Mouse (Mus musculus) C2C12 (cell line): Measurements from ENCODE around the gene Galnt7. TPM values are rescaled to one million over a fixed set of nuclear protein-coding genes. Genes with fewer than 3 reads are reported as not detected.

Experiments used
- H3K27me3 ChIP-seq: one replicate; pipeline ENCODE4 v1.6.1; 2011; ENCODE audit not compliant: control insufficient read depth, insufficient read depth, insufficient read length
- H3K36me3 ChIP-seq: one replicate; pipeline ENCODE4 v1.6.1; 2011; ENCODE audit not compliant: control insufficient read depth, insufficient read depth
- H3K4me3 ChIP-seq: one replicate; pipeline ENCODE4 v1.5.1; 2011; ENCODE audit warnings: mild to moderate bottlenecking, control low read depth; ENCODE audit not compliant: poor library complexity, insufficient read depth, severe bottlenecking
- H3K79me2 ChIP-seq: one replicate; pipeline ENCODE4 v1.6.1; 2011; ENCODE audit not compliant: control insufficient read depth, insufficient read depth
- H3K79me3 ChIP-seq: one replicate; pipeline ENCODE4 v1.6.1; 2011; ENCODE audit warnings: low read depth, control low read depth
- H3ac ChIP-seq: one replicate; pipeline ENCODE3; 2011; ENCODE audit warnings: low read depth; ENCODE audit not compliant: control insufficient read depth, insufficient read length
- CEBPB ChIP-seq: IDR thresholded peaks from one replicate; pipeline ENCODE4 v1.6.1; 2011; ENCODE audit warnings: low read depth, mild to moderate bottlenecking, control low read depth, moderate library complexity
- CTCF ChIP-seq: IDR thresholded peaks from one replicate; pipeline ENCODE4 v1.5.1; 2011; ENCODE audit not compliant: control insufficient read depth, insufficient read depth, insufficient read length
- FOSL1 ChIP-seq: IDR thresholded peaks from one replicate; pipeline ENCODE4 v1.8.0; 2011; ENCODE audit warnings: mild to moderate bottlenecking, low read length; ENCODE audit not compliant: poor library complexity, insufficient read depth, severe bottlenecking
- MAX ChIP-seq: IDR thresholded peaks from one replicate; pipeline ENCODE4 v1.6.1; 2011; ENCODE audit warnings: mild to moderate bottlenecking, control low read depth
- MYOD1 ChIP-seq: IDR thresholded peaks from one replicate; pipeline ENCODE4 v1.6.1; 2011; ENCODE audit warnings: low read depth; ENCODE audit not compliant: control insufficient read depth, insufficient read length
- MYOG ChIP-seq: IDR thresholded peaks from one replicate; pipeline ENCODE4 v1.6.1; 2011; ENCODE audit not compliant: control insufficient read depth, insufficient read length; ENCODE audit errors: extremely low read depth
- USF1 ChIP-seq: IDR thresholded peaks from one replicate; pipeline ENCODE4 v1.6.1; 2011; ENCODE audit warnings: low read depth, mild to moderate bottlenecking, control low read depth, moderate library complexity
- polyA plus RNA-seq: library from polyadenylated mRNA; unstranded; fragments of >200 nt; fragmentation: generic; extraction: Trizol; gene quantifications from one replicate; pipeline ENCODE4 v1.2.1, GENCODE M21; 2012; ENCODE audit warnings: missing spikeins

Galnt7 gene
- polyA plus RNA-seq, 1 experiment, result 5.9 TPM

DNA sequence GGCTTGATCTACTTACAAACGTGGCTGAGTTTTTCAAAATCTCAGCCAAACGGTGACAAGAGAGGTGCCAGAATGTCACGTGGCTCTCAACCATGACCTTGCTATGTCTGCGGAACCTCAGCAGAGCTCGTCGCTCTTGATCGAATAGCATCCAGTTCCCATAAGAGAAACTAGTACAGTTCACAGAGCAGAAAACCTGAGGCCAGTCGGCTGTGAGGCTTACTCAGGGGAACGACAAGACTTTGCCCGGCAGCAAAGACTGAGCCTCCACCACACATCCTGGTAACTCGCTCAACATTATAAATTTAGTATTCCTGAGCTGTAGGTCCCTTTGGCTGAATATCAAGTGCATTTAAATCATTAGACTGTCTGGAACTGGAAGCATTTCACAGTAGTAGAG, 16.1 kb downstream of the Galnt7 start:
- TF ChIP-seq MYOD1, result no peak
- TF ChIP-seq CEBPB, result no peak
- no peak for TF ChIP-seq USF1
- no peak for TF ChIP-seq CTCF
- no peak for TF ChIP-seq FOSL1
- TF ChIP-seq MYOG, result no peak
- no peak for TF ChIP-seq MAX

DNA sequence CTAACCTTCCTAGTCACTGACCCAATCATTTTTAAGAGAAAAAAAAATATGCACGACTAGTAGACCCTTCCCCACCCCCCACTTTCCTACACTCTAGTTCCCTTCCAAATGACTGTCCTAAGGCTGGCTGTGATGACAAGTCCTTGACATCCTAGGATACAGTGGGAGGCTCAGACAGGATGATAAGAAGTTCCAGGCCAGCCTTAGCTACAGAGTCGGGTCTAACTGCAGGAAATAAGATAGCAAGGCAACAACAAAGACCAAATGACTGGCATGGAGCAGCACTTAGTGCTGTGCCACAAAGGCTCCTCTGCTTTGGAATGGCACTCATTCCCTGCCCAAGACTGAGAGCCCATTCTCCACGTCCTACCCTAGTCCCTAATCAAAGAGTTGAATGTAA, 16.6 kb downstream of the Galnt7 start:
- Histone ChIP-seq H3K36me3 (no peaks in the 10 kb centered on the region), H3K27me3 (no peaks in the 10 kb centered on the region), H3K79me3 (peaks cover 22% of the 10 kb centered on the region), H3K4me3 (no peak overlapping the region), H3K79me2 (peaks cover 38% of the 10 kb centered on the region), H3ac (no peak overlapping the region)
- TF ChIP-seq CEBPB, result no peak

More for the DNA sequence above, 16.1 kb downstream of the Galnt7 start:
- H3K79me2 ChIP-seq, result peaks cover 34% of the 10 kb centered on the region
- no peak overlapping the region for H3K4me3 ChIP-seq
- no peaks in the 10 kb centered on the region for H3K27me3 ChIP-seq
- no peak overlapping the region for H3ac ChIP-seq
- no peaks in the 10 kb centered on the region for H3K36me3 ChIP-seq
- peaks cover 23% of the 10 kb centered on the region for H3K79me3 ChIP-seq

DNA sequence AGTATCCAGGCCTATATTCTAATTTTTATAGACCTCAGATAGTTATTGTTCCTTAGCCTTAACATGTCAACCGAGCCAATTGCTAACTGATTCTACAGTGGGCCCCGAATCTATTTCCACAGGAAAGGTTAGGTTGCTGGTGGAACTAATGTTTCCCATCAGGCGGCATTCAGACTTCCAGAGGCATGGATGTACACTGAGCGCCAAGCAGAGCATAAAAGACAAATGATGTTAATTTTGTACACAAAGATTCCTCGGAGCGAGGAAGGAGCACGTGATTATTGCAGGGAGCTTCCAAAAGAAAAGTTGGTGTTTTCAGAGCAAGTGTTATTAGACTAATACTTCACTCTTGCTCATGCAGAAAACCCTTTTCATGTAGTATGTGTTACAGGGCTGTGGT, 21.1 kb downstream of the Galnt7 start:
- Histone ChIP-seq H3K27me3 (no peaks in the 10 kb centered on the region), H3K36me3 (no peaks in the 10 kb centered on the region), H3ac (no peak overlapping the region), H3K79me3 (peaks cover 14% of the 10 kb centered on the region), H3K4me3 (no peak overlapping the region), H3K79me2 (peaks cover 47% of the 10 kb centered on the region)
- TF ChIP-seq CEBPB (no peak), MAX (no peak), USF1 (no peak), FOSL1 (no peak), MYOG (no peak), MYOD1 (no peak), CTCF (no peak)

DNA sequence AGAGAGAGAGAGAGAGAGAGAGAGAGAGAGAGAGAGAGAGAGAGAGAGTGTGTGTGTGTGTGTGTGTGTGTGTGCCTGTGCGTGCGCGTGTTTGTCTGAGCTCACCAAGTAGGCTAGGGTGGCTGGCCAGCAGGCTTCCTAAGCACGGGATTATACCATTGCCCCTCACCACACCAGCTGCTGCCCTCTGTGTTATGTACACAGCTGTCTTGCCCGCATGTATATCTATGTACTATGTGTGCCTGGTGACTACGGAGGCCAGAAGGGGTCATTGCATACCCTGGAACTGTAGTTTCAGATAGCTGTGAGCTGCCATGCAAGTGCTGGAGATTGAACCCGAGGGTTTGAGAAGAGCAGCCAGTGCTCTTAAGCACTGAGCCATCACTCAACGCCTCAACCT, 22.7 kb downstream of the Galnt7 start:
- Histone ChIP-seq H3K79me2 (peaks cover 55% of the 10 kb centered on the region), H3K27me3 (no peaks in the 10 kb centered on the region), H3K36me3 (no peaks in the 10 kb centered on the region), H3K79me3 (peaks cover 8% of the 10 kb centered on the region), H3K4me3 (no peak overlapping the region), H3ac (no peak overlapping the region)
- TF ChIP-seq MYOD1 (no peak), FOSL1 (no peak), CEBPB (no peak)

DNA sequence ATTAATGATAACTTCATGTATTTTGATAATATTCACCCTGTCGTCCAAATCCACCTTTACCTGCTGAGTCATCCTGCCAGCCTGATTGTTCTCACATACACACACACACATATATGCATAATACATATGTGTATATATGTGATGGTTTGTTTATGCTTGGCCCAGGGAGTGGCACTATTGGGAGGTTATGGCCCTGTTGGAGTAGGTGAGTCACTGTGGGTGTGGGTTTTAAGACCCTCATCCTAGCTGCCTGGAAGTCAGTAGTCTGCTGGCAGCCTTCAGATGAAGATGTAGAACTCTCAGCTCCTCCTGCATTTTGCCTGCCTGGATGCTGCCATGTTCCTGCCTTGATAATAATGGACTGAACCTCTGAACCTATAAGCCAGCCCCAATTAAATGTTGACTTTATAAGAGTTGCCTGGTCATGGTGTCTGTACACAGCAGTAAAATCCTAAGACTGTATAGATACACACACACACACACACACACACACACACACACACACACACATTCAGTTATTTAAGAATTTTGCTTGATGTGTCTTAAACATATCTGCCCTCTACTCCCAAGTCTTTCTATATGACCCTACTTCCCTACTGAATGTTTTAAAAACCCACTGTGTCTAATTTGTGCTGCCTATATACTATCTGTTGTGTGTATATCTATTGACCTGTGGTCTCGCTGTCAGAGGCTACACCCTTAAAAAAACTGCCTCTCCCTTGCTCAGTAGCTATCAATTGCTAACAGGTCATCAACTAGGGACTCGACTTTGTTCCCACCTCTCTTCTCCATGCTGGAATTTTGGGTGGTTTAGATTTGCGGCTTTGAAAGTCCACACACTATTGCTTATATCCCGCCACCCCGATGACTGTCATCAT, 23.8 kb downstream of the Galnt7 start:
- no peak for TF ChIP-seq FOSL1
- no peak for TF ChIP-seq USF1
- no peak for TF ChIP-seq CTCF
- no peak for TF ChIP-seq CEBPB
- no peak for TF ChIP-seq MYOG
- no peak for TF ChIP-seq MYOD1
- no peak for TF ChIP-seq MAX
- Histone ChIP-seq H3K79me2 (peaks cover 66% of the 10 kb centered on the region), H3K4me3 (no peak overlapping the region), H3ac (no peak overlapping the region), H3K36me3 (no peaks in the 10 kb centered on the region), H3K79me3 (peaks cover 9% of the 10 kb centered on the region), H3K27me3 (no peaks in the 10 kb centered on the region)

DNA sequence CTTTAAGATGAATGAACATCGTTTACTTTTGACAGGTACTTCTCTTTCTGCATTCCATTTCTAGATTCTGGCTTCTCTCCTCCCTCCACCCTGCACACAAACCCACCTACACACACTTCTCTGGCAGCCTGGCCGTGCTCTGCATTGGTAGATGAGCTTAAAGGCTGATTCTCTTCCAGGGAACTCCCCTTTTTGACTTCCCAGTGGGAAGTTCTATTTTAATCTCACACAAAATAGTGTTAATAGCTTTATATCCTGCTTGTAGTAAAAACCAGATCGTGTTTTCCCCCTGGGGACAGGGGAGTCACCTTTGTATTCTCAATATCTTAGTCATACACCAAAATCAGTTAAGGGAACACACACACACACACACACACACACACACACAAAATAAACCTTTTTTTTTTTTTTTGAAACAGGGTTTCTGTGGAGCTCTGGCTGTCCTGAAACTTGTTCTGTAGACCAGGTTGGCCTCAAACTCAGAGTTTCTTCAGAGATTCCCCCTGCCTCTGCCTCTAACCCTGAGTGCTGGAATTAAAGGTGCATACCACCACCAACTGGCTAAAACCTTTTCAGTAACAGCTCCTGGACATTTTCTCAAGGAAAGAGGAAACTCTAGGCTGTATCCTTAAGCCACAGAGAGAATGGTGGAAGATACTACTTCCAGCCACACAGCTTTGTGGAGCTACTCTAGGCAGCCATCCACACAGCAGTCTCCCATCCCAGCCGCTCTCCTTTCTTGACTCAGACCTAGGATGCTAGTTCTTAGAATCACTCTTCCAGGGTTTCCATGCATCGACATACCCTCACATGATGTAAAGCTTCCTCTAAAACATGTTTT, 24.7 kb downstream of the Galnt7 start:
- peaks cover 65% of the 10 kb centered on the region for H3K79me2 ChIP-seq
- H3K27me3 ChIP-seq, result no peaks in the 10 kb centered on the region
- peaks cover 9% of the 10 kb centered on the region for H3K79me3 ChIP-seq
- H3ac ChIP-seq, result no peak overlapping the region
- no peak overlapping the region for H3K4me3 ChIP-seq
- no peak for TF ChIP-seq CEBPB
- no peak for TF ChIP-seq FOSL1
- no peak for TF ChIP-seq MAX
- TF ChIP-seq USF1, result no peak
- TF ChIP-seq MYOD1, result no peak
- no peak for TF ChIP-seq CTCF
- TF ChIP-seq MYOG, result no peak
- no peaks in the 10 kb centered on the region for H3K36me3 ChIP-seq
